Comparison of ENCODE assay signal across 38 mouse cellular contexts in genomic region chr12:78645282-78645681, GRCm38 (mm10). TPM values are rescaled to one million over a fixed set of nuclear protein-coding genes. Genes with fewer than 3 reads are reported as not detected.
"Had no signal": no experiment of that assay in that cellular context is flagged by ENCODE, and none has a peak within 500 bp of the region (broad histone marks: within the 10 kb centered on the region; RNA-seq: fewer than 3 reads in every experiment).

No protein-coding gene starts in this region.

- H3K9ac ChIP-seq: limb, embryonic 12.5 days; limb, embryonic 13.5 days; limb, embryonic 15.5 days; liver, embryonic 12.5 days; liver, embryonic 13.5 days; liver, embryonic 14.5 days; liver, embryonic 15.5 days; liver, postnatal 0 days; lung, embryonic 14.5 days; lung, embryonic 15.5 days; midbrain, embryonic 12.5 days; midbrain, embryonic 13.5 days; midbrain, embryonic 15.5 days had no signal

- H3K27ac ChIP-seq: limb, embryonic 10.5 days; limb, embryonic 12.5 days; limb, embryonic 13.5 days; limb, embryonic 15.5 days; liver, embryonic 12.5 days; liver, embryonic 13.5 days; liver, embryonic 14.5 days; liver, embryonic 15.5 days; lung, embryonic 15.5 days; macrophage; midbrain, embryonic 10.5 days; midbrain, embryonic 12.5 days; midbrain, embryonic 13.5 days; midbrain, embryonic 15.5 days had no signal

- H3K27me3 ChIP-seq: limb, embryonic 12.5 days; limb, embryonic 13.5 days; limb, embryonic 15.5 days; liver, embryonic 12.5 days; liver, embryonic 13.5 days; liver, embryonic 15.5 days; lung, embryonic 15.5 days; megakaryocyte, embryonic 14.5 days; midbrain, embryonic 12.5 days; midbrain, embryonic 13.5 days; midbrain, embryonic 15.5 days had no signal

- H3K4me3 ChIP-seq: limb, embryonic 10.5 days; limb, embryonic 12.5 days; limb, embryonic 13.5 days; limb, embryonic 15.5 days; liver, embryonic 12.5 days; liver, embryonic 13.5 days; liver, embryonic 15.5 days; lung, embryonic 15.5 days; megakaryocyte, embryonic 14.5 days; midbrain, embryonic 10.5 days; midbrain, embryonic 12.5 days; midbrain, embryonic 13.5 days; midbrain, embryonic 15.5 days; myocyte had no signal

- H3K36me3 ChIP-seq: limb, embryonic 10.5 days; limb, embryonic 12.5 days; limb, embryonic 13.5 days; limb, embryonic 15.5 days; liver, embryonic 12.5 days; liver, embryonic 13.5 days; liver, embryonic 15.5 days; lung, embryonic 15.5 days; midbrain, embryonic 10.5 days; midbrain, embryonic 12.5 days; midbrain, embryonic 13.5 days; midbrain, embryonic 15.5 days had no signal

- H3K4me1 ChIP-seq: limb, embryonic 12.5 days; limb, embryonic 13.5 days; limb, embryonic 15.5 days; liver, embryonic 12.5 days; liver, embryonic 13.5 days; liver, embryonic 15.5 days; lung, embryonic 15.5 days; midbrain, embryonic 10.5 days; midbrain, embryonic 12.5 days; midbrain, embryonic 13.5 days; midbrain, embryonic 15.5 days had no signal

- H3K9me3 ChIP-seq: limb, embryonic 10.5 days; limb, embryonic 12.5 days; limb, embryonic 13.5 days; limb, embryonic 15.5 days; liver, embryonic 12.5 days; liver, embryonic 13.5 days; liver, embryonic 15.5 days; lung, embryonic 15.5 days; megakaryocyte, embryonic 14.5 days; midbrain, embryonic 10.5 days; midbrain, embryonic 12.5 days; midbrain, embryonic 13.5 days; midbrain, embryonic 15.5 days had no signal

- DNase-seq: left cerebral cortex, postnatal 4 days; liver; liver, embryonic 13.5 days; liver, postnatal 0 days; lung, adult 18-20 months; lung, adult 2 months; lung, embryonic 14.5 days; lung, postnatal 10 days; lung, postnatal 14 days; lung, postnatal 36 days; lung, postnatal 4 days; midbrain, embryonic 14.5 days had no signal

RNA-seq across cellular contexts. Expression of gene Fam71d, which starts 46.1 kb away (rescaled TPM):
- total RNA-seq: liver, adult 2 months; megakaryocyte progenitor cell, adult 5-6 weeks; megakaryocyte, adult 5-6 weeks; megakaryocyte-erythroid progenitor cell, adult 5-6 weeks had no signal
- polyA plus RNA-seq: limb, embryonic 10.5 days; limb, embryonic 11.5 days; limb, embryonic 12.5 days; limb, embryonic 13.5 days; limb, embryonic 14.5 days; limb, embryonic 15.5 days; liver, adult 2 months; liver, embryonic 11.5 days; liver, embryonic 12.5 days; liver, embryonic 13.5 days; liver, embryonic 14.5 days; liver, embryonic 15.5 days; liver, embryonic 16.5 days; liver, postnatal 0 days; lung, embryonic 14.5 days; lung, embryonic 15.5 days; lung, embryonic 16.5 days; macrophage; midbrain, embryonic 10.5 days; midbrain, embryonic 11.5 days; midbrain, embryonic 12.5 days; midbrain, embryonic 14.5 days; myocyte; neural tube, embryonic 11.5 days had no signal
